Mouse (Mus musculus): ENCODE measurements around the gene Nr5a2.

Gene Nr5a2

GRCm38 (mm10) chr1:136949323-136949741 lies 10.9 kb downstream of the Nr5a2 start:
- intact Hi-C loops (cut with DNase I) = no loop called here

GRCm38 (mm10) chr1:136948511-136949275 lies 11.6 kb downstream of the Nr5a2 start:
- intact Hi-C loops (cut with DNase I) = no loop called here

- intact Hi-C loops (cut with DNase I) = no loop called here
These were observed 12.2 kb downstream of the Nr5a2 start for GRCm38 (mm10) chr1:136948127-136948422.

GRCm38 (mm10) chr1:136947394-136948126 lies 12.7 kb downstream of the Nr5a2 start:
- intact Hi-C loops (cut with DNase I) = no loop called here

GRCm38 (mm10) chr1:136946806-136947393 lies 13.3 kb downstream of the Nr5a2 start:
- intact Hi-C loops (cut with DNase I) = no loop called here

GRCm38 (mm10) chr1:136946404-136946803 lies 13.8 kb downstream of the Nr5a2 start:
- intact Hi-C loops (cut with DNase I) = no loop called here

- intact Hi-C loops (cut with DNase I) = no loop called here
These were observed 14.4 kb downstream of the Nr5a2 start for GRCm38 (mm10) chr1:136945876-136946275.

- intact Hi-C loops (cut with DNase I) = no loop called here
These were observed 14.8 kb downstream of the Nr5a2 start for GRCm38 (mm10) chr1:136945426-136945825.

GRCm38 (mm10) chr1:136940603-136941002 lies 19.6 kb downstream of the Nr5a2 start:
- intact Hi-C loops (cut with DNase I) = no loop called here

GRCm38 (mm10) chr1:136939220-136939619 lies 21.0 kb downstream of the Nr5a2 start:
- intact Hi-C loops (cut with DNase I) = no loop called here

GRCm38 (mm10) chr1:136935960-136936324 lies 24.3 kb downstream of the Nr5a2 start:
- intact Hi-C loops (cut with DNase I) = no loop called here

GRCm38 (mm10) chr1:136935316-136935959 lies 24.8 kb downstream of the Nr5a2 start:
- intact Hi-C loops (cut with DNase I) = no loop called here

GRCm38 (mm10) chr1:136934051-136934450 lies 26.2 kb downstream of the Nr5a2 start:
- intact Hi-C loops (cut with DNase I) = no loop called here

- intact Hi-C loops (cut with DNase I) = no loop called here
These were observed 29.2 kb downstream of the Nr5a2 start for GRCm38 (mm10) chr1:136931026-136931425.

GRCm38 (mm10) chr1:136929743-136930142 lies 30.5 kb downstream of the Nr5a2 start:
- intact Hi-C loops (cut with DNase I) = no loop called here

- intact Hi-C loops (cut with DNase I) = no loop called here
These were observed 32.8 kb downstream of the Nr5a2 start for GRCm38 (mm10) chr1:136927428-136927827.

GRCm38 (mm10) chr1:136926026-136926425 lies 34.2 kb downstream of the Nr5a2 start:
- intact Hi-C loops (cut with DNase I) = no loop called here

- intact Hi-C loops (cut with DNase I) = no loop called here
These were observed 40.2 kb downstream of the Nr5a2 start for GRCm38 (mm10) chr1:136920089-136920488.

GRCm38 (mm10) chr1:136918791-136919190 lies 41.5 kb downstream of the Nr5a2 start:
- intact Hi-C loops (cut with DNase I) = no loop called here

GRCm38 (mm10) chr1:136915438-136915837 lies 44.8 kb downstream of the Nr5a2 start:
- intact Hi-C loops (cut with DNase I) = no loop called here

GRCm38 (mm10) chr1:136911996-136912395 lies 48.3 kb downstream of the Nr5a2 start:
- intact Hi-C loops (cut with DNase I) = no loop called here

GRCm38 (mm10) chr1:136911594-136911860 lies 48.7 kb downstream of the Nr5a2 start:
- intact Hi-C loops (cut with DNase I) = no loop called here
